Mouse (Mus musculus) C2C12 (cell line): ENCODE data around the gene Dnajc6.

Source experiments
- CEBPB ChIP-seq: IDR thresholded peaks from one replicate; pipeline ENCODE4 v1.6.1; 2011; ENCODE audit warnings: low read depth, mild to moderate bottlenecking, control low read depth, moderate library complexity
- CTCF ChIP-seq: IDR thresholded peaks from one replicate; pipeline ENCODE4 v1.5.1; 2011; ENCODE audit not compliant: control insufficient read depth, insufficient read depth, insufficient read length
- FOSL1 ChIP-seq: IDR thresholded peaks from one replicate; pipeline ENCODE4 v1.8.0; 2011; ENCODE audit warnings: mild to moderate bottlenecking, low read length; ENCODE audit not compliant: poor library complexity, insufficient read depth, severe bottlenecking
- MAX ChIP-seq: IDR thresholded peaks from one replicate; pipeline ENCODE4 v1.6.1; 2011; ENCODE audit warnings: mild to moderate bottlenecking, control low read depth
- MYOD1 ChIP-seq: IDR thresholded peaks from one replicate; pipeline ENCODE4 v1.6.1; 2011; ENCODE audit warnings: low read depth; ENCODE audit not compliant: control insufficient read depth, insufficient read length
- MYOG ChIP-seq: IDR thresholded peaks from one replicate; pipeline ENCODE4 v1.6.1; 2011; ENCODE audit not compliant: control insufficient read depth, insufficient read length; ENCODE audit errors: extremely low read depth
- USF1 ChIP-seq: IDR thresholded peaks from one replicate; pipeline ENCODE4 v1.6.1; 2011; ENCODE audit warnings: low read depth, mild to moderate bottlenecking, control low read depth, moderate library complexity

DNA sequence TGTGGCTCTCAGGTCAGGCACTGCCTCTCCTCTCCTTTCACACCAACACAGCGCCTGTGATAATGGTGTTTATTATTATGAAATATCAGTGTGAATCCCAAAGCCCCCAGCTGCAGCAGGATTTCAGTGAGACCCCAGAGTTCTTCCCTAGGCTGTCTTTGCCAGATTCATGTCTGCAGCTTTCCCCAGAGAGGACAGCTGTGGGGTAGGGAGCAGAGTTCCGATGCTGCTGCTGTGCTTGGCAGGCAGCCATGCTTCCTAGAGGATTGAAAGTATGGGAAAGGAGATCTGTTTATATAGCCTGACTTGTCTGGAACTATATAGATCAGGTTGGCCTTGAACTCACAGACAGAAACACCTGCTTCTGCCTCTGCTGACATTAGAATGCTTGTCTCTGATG is 34.4 kb upstream of the Dnajc6 start:
- TF ChIP-seq CTCF (no peak), CEBPB (no peak), USF1 (no peak), MAX (no peak), MYOG (no peak), MYOD1 (no peak), FOSL1 (no peak)
